Mouse (Mus musculus) T-helper 1 cell (primary cell): ENCODE measurements around the gene Zfp142.

Experiments used
- in situ Hi-C: fragments of 300-600 bp; cut with MboI, MseI; formaldehyde crosslinking; loops from one replicate; pipeline ENCODE4 v1.15.1; 2025; ENCODE audit warnings: high pct_unique_total_duplicates

The Zfp142 gene

GRCm38 (mm10) chr1:74587773-74588445 lies at the start of gene Zfp142, which contains the start of gene Bcs1l:
Zfp142 (minus strand) TSS chr1:74588246.
Bcs1l (plus strand) TSS chr1:74588289.
- in situ Hi-C loops, result no loop called here

- in situ Hi-C loops, result no loop called here
Measured at GRCm38 (mm10) chr1:74632734-74633133, 44.7 kb upstream of the Zfp142 start.

GRCm38 (mm10) chr1:74628001-74628400 lies 40.0 kb upstream of the Zfp142 start:
- in situ Hi-C loops, result no loop called here

GRCm38 (mm10) chr1:74626076-74626475 lies 38.0 kb upstream of the Zfp142 start:
- in situ Hi-C loops, result no loop called here

- in situ Hi-C loops, result no loop called here
Measured at GRCm38 (mm10) chr1:74624183-74624582, 36.1 kb upstream of the Zfp142 start.

- in situ Hi-C loops, result no loop called here
Measured at GRCm38 (mm10) chr1:74601267-74601962, 13.4 kb upstream of the Zfp142 start, which contains the start of the genes Rnf25 and Stk36. Rnf25 (minus strand) TSS chr1:74601397. Stk36 (plus strand) TSS chr1:74601445.

GRCm38 (mm10) chr1:74600501-74601266 lies 12.6 kb upstream of the Zfp142 start:
- in situ Hi-C loops, result no loop called here

GRCm38 (mm10) chr1:74594434-74594833 lies 6.4 kb upstream of the Zfp142 start:
- in situ Hi-C loops, result no loop called here

- in situ Hi-C loops, result no loop called here
Measured at GRCm38 (mm10) chr1:74587233-74587772, 743 bp downstream of the Zfp142 start.

- in situ Hi-C loops, result no loop called here
Measured at GRCm38 (mm10) chr1:74584616-74585398, 3.2 kb downstream of the Zfp142 start.

- in situ Hi-C loops, result no loop called here
Measured at GRCm38 (mm10) chr1:74582621-74583020, 5.4 kb downstream of the Zfp142 start.

- in situ Hi-C loops, result no loop called here
Measured at GRCm38 (mm10) chr1:74569739-74570719, 18.0 kb downstream of the Zfp142 start.

GRCm38 (mm10) chr1:74565834-74566233 lies 22.2 kb downstream of the Zfp142 start:
- in situ Hi-C loops, result no loop called here

- in situ Hi-C loops, result loop anchor here (10.0 kb wide), 1 partner anchor 716 kb away; the partner anchor contains the start of gene Resp18
Measured at GRCm38 (mm10) chr1:74559061-74559460, 29.0 kb downstream of the Zfp142 start.

GRCm38 (mm10) chr1:74544184-74544583 lies 43.9 kb downstream of the Zfp142 start, which contains the start of gene Usp37:
Usp37 (minus strand) TSS chr1:74544284.
- in situ Hi-C loops, result no loop called here

- in situ Hi-C loops, result no loop called here
Measured at GRCm38 (mm10) chr1:74542451-74542961, 45.5 kb downstream of the Zfp142 start, which contains the start of gene Plcd4. Plcd4 (plus strand) TSS chr1:74542888.

- in situ Hi-C loops, result no loop called here
Measured at GRCm38 (mm10) chr1:74538650-74539049, 49.4 kb downstream of the Zfp142 start.

GRCm38 (mm10) chr1:74528589-74528988 lies 59.5 kb downstream of the Zfp142 start:
- in situ Hi-C loops, result no loop called here

GRCm38 (mm10) chr1:74524746-74525145 lies 63.3 kb downstream of the Zfp142 start:
- in situ Hi-C loops, result no loop called here
